Mouse (Mus musculus) layer of hippocampus, postnatal 25 days (tissue): ENCODE results near the gene Ptprt. TPM values are rescaled to one million over a fixed set of nuclear protein-coding genes. Genes with fewer than 3 reads are reported as not detected.

Source experiments
- DNase-seq, 2 experiments: peaks; one replicate each; pipeline ENCODE4 v3.0.0; 2022; ENCODE audit warnings: mixed read lengths in 2 of 2, low spot score in 1 of 2; ENCODE audit errors: extremely low spot score in 1 of 2
- total RNA-seq, 2 experiments: library from RNA; stranded (reverse); gene quantifications; 2 replicates each; pipeline ENCODE4 v1.2.3; 2021

Gene Ptprt
- total RNA-seq, 2 experiments from 2014 or later: 45.6 to 53.4 TPM

DNA sequence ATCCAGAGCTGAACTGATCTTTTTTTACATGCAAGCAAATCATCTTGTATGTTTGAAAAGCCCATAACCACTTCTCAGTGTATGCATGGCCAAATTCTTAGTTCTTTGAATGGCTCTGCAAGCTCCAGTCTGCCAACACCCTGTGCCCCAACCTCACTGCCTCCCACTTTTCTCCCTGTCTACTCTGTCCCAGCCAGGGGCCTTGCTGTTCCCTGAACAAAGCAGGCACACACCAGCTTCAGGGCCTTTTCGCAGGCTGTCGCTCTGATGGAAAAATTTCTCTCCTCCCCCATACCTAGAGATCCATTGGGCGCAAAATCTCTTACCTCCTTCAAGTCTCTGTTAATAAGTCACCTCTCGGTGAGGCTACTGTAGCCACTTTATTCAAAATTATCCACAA lies 610.7 kb downstream of the Ptprt start:
- DNase-seq: no peak

DNA sequence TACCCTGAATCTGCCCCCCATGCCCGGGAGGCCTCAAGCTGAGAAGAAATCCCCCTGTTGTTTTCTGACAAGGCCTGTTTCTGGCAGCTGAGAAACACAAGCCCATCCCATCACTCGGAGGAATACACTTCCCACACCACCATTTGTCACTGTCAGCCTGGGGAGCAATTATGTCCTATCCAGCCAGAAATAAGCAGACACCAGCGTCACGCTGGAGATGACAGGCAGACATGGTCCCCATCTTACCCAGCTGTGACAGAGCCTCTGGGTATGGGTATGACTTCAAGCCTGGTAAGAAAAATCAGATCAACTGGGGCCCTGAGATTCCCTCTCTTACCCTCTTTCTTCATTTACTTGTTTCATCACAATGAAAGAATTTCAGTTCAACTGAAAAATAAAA lies 625.3 kb downstream of the Ptprt start:
- DNase-seq: no peak

DNA sequence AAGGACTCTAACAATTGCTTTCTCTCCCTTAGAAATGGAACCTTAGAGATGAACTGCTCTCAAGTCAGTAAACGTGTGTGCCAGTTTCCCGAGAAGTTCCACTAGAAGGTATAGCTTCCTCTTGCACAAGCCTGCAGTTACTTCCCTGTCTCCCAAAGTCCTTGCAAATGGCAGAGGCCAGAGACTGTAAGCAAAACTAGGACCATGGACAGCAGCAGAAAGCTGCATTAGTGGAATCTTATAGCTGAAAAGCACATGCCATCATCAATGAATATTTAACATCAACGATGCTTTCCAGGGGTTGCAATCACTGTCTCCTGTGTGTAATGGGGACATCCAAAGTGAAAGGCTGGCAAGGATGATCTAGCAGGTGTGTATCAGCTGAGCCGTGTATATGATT lies 629.3 kb downstream of the Ptprt start:
- DNase-seq: no peak

DNA sequence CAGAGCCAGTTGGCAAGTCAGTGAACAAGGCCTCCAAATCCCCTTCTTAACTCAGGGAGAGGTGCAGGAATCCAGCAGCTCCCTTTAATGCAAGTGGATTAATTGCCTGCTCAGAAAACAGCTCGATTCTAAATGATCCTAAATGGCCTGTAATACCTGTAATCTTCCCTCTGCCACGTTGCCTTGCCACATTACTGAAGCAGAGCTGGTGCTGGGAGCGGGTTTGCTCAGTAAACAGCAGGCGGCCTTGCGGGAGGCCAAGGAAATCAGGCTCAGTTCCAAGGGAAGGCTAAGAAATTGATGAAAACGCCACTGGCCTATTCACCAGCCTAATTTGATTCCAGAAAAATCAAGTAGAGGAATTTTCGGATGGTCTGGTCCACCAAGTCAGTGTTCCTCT lies 659.9 kb downstream of the Ptprt start:
- no peak for DNase-seq

DNA sequence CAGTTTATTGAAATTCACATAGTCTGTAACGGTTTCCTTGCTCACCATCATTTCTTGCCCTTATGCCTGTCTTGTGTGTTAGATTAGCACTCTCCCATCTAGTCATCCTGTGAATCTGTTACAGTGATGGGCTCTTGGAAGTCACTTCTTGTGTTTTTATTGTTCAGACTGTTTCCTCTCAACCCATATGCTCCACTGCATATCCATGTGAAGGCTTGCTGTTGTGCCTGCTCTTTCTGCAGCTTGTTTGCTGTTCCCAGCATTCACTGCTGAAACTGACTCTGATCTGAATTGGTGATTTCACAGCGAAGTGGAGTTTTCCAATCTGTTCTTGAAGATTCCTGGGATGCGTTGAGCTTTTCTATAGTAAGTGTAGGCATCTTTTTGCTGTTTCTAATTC lies 678.6 kb downstream of the Ptprt start:
- DNase-seq: no peak

DNA sequence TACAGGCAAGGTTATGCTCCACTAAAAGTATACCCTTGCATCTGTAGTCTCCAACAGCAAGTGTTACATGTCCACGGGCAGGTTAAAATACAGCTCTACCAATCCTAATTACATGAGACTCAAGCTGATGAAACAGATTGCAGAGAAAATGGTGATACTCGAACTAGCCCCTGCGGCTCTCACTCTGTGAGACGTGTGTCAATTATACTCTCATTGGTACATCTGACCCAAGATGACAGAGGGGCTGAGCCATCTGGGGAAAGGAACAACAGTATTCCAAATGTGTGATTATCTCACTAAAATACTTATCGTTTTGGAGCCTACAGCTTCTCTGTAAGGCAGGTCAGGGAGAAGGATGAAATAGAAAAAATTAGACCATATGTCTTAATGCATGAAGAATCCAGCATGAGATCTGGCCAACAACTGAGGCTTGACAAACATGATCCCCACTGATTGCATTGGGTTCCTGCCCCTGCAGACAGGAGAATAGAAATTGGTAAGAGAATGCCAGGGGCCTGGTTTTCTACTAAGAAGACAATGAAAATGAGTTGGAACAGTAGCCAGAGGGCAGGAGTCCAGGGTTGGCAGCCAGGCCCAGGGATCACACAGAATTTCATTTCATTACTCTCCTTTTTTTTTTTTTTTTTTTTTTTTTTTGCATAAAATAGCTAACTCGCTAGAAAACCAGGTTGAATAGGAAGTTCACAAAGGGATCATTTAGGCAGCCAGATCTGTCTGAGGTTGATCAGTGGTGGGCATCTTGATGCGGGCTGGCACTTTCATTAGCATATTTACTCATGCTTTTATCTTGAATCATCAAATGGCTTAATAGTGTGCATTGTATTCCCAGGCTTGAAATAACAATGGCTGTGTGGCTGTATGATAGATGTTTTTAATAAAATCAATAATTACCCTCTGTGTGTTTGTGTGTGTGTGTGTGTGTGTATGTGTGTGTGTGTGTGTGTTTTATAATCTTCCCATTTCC lies 699.5 kb downstream of the Ptprt start:
- DNase-seq: peak in 1 of 2 experiments; percentile 29

DNA sequence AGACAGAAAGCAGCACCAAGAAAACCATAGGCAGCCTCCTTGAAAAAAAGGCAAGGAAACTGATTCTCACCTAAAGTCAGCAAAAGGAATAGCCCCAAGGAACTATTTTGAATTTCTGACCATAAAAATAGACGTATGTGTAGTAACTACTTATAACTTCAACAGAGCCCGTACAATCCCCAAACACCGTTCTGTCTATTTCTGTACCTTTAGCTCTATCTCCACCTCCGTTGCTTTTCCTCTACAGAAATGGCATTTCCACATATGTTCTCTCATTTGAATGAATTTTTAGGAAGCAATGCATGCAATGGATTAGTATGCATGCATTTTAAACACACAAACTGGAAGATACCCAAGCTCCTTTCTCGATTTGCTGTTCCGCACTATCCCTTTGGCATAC lies 715.5 kb downstream of the Ptprt start:
- DNase-seq: no peak

DNA sequence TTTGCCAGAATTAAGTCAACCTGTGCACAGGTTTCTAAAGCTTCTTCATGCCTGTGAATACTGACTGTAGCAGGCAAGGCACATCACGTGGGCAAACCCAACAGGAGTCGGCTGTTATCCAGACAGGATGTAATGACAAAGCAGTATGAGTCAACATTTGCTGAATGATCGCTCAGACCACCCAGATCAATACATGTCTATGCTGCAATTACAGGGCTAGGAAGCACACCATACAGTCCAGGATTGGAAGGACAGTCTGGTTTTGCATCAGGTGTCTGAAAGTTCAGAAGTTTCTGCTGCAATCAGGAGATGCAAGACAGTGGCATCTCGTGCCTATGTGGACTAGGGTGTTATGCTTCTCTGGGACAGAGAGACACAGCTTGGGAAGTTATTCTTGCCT lies 716.3 kb downstream of the Ptprt start:
- DNase-seq: no peak

DNA sequence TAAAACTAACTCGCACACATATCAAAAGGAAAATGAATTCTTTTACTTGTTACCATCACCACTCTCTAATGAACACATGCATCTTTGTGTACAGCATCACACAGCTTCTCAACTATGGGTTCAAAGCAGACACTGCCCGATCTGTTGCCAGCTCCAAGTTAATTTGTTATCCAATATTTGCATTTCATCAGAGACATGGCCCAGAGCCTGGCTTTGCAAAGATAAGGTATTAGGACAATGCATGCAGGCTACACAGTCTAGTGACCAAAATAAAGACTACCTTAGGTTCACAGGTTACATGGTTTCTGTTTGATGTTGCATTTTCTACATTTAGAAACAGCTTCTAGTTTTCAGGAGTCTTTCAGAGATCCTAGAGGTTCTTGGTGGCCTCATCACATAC lies 719.0 kb downstream of the Ptprt start:
- DNase-seq: no peak

DNA sequence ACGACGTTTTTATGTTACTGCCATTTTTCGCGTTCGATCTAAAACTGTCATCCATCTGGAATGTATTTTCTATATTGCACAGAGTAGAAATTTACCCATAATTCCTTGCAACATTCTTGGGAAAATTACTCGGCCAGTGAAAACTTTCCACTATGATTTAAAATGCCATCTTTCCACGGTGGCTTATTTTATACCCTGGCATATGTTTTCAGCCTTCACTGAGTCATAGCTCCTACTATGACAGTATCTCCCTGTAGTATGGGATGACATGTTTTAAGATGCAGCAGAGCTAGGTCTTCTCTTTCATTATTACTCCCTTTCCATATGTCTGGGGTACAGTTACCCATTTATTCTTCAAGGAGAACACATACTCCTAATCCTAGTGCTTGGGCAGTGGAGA lies 753.7 kb downstream of the Ptprt start:
- no peak for DNase-seq

DNA sequence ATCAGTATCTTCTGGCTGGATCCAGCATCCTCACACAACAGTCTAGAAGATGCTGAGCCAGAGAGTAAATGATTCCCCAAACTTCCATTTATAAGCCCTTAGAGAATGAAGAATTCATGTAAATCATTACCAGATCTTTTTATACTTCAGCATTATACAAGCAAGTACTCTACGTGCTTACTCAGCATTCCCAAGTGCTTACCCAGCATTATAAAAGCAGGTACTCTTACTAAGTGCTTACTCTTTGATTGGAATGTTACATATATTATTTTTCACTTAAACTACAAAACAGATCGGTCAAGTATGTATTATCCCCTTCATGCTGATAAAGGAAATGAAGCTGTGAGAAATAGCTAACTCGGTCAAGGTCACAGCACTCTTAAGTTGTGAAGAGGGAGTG lies 758.8 kb downstream of the Ptprt start:
- no peak for DNase-seq

DNA sequence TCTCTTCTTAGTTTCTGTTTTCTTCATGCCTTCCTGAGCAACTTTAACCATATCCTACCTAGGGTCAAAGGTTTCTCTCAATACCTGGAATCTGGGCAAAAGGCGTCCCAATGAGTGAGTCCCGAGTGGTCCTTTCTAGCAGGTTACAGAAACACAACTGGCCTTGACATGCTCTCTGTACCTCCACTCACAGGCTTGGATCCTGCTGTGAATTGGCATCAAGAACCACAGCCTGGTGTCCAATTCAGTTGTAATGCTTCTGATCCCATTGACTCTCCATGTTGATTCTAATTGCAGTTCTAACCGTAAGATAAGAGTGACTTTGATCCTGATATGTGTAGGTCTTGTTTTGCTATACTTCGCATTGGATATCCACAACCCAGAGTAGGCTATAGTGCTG lies 776.5 kb downstream of the Ptprt start:
- DNase-seq: no peak

DNA sequence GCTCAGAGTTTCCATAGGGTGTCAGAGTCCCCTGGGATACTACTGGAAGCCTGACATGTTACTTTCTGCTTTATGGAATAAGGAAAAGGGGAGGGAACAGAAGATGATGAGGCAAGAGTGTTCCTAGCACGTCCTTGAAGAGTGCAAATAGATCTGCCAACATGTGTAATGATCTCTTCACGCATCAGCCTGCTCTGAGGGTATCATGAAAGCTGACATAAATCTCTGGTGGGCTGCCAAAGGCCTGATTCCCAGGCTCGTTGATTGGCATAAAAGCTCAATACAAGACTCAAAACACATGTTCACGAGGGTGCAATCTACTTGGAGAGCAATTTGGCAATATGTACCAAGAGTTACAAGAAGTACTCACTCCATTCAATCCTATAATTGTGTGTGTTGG lies 778.4 kb downstream of the Ptprt start:
- DNase-seq: no peak

DNA sequence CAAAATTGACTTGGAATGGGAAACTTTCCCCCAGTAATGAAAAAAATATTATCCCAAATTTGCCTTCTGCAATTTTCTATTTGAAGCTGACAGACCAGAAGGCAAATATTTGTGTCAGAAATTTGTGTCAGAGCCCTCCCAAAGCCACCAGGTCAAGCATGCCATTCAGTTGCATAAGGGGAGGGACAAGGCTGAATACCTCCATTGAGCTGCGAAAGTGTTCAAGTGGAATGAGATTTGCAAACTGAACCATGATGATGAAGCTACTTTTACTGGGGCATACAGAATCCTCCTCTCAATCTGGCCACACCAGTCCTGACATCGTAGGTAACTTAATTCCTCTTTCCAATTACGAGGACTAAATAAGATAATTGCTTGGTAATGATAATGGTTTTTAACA lies 780.0 kb downstream of the Ptprt start:
- no peak for DNase-seq

DNA sequence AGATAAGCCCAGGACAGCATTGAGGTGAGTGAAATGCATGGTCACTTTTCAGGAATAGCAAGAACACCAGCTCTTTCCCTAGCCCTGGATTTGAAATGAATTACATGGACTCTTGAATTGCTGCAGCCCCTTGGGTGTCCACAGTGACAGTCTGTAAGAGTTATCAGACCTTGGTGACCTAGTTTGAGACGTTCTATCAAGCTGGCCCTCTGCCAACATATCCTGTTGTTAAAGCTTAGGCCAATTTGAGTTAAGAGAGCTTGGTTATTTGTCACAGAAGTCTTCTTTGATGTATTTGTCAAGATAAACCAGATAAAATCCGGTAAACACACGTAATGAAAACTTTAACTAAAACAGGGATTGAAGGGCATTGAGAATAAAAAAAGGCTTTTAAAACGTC lies 795.7 kb downstream of the Ptprt start:
- no peak for DNase-seq

DNA sequence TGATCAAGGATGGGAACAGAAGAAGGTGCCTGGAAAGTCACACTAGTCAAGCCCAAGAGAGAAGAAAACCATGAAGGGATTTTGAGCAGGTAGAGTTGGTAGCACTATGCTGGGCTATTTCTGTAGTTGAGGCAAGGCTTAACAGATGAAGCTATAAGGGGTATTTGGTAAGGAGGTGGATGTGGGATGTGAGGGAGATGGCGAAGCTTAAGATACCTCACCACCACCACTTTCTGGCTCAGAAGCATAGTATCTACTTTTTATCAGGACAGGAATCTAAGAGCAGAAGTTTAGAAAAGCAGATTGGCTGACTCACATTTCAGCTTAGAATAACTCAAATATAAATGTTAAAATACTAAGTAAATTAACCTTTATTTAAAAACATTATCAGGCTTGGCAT lies 802.1 kb downstream of the Ptprt start:
- DNase-seq: no peak

DNA sequence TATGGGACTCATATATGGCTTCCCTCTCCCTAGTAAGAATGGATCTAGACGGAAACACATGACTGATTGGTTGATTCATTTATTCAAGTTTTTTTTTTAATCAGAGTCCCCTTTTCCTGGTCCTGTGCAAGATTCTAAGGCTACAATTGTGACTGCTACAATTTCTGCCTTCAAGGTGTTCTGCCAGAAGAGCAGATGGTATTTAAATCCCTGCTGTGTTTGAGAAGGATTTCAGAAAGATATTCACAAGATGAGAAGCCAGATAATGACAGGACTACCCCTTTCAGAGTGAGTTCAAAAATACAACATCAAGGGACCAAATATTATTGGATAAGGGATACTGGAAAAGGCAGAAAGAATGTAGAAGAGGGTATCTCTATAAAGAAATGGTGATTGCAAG lies 802.6 kb downstream of the Ptprt start:
- DNase-seq: no peak

DNA sequence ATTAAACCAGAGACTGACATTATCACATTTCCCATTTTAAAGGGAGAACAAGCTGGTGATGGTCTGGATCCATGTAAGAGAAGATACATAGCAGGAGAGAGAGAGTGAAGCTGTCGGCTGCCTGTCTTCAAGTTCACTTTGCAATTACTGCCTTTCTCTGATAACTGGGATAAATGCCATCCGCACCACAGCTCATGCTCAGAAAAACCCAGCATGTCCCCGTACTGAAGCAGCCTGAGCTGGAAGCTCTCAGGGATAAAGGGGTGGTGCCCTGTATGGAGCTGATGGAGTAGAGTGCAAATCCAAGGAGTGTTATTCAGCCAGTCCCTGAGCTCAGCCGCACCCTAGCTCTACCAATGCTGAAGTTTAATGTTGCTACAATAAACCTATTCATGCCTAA lies 825.9 kb downstream of the Ptprt start:
- no peak for DNase-seq

DNA sequence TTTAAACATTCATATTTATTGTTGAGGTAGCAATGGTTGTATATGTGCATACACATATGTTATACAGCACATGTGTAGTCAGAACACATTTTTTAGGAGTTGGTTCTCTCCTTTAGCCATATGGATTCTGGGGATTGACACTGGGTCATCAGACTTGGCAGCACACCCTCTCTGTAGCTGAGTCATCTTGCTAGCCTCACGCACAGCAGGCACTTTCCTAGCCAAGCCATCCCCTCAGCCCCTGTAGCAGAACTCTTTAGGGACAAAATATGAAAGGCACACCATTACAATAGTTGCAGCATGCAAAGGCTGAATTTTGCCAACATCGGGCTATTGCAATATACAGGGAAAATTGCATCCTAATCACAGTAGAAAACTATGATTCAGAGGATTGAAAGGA lies 827.1 kb downstream of the Ptprt start:
- DNase-seq: no peak

DNA sequence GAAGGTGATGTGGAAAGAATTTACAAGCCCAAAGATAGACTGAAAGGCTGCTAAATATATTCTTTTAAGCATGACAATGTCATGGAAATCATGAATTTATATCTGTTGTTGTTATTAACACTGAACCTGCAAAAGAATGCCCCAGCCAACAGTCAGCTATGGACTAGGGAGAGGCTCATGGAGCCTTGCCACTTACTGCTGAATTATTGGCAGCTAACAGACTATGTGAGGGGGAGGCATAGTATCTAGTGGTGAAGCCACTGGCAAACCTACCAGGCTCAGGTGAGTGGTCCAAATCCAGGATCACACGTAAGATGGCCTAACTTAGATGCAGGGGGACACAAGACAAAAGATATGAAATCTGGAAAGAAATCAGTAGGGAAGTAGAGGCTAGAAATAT lies 847.6 kb downstream of the Ptprt start:
- no peak for DNase-seq

DNA sequence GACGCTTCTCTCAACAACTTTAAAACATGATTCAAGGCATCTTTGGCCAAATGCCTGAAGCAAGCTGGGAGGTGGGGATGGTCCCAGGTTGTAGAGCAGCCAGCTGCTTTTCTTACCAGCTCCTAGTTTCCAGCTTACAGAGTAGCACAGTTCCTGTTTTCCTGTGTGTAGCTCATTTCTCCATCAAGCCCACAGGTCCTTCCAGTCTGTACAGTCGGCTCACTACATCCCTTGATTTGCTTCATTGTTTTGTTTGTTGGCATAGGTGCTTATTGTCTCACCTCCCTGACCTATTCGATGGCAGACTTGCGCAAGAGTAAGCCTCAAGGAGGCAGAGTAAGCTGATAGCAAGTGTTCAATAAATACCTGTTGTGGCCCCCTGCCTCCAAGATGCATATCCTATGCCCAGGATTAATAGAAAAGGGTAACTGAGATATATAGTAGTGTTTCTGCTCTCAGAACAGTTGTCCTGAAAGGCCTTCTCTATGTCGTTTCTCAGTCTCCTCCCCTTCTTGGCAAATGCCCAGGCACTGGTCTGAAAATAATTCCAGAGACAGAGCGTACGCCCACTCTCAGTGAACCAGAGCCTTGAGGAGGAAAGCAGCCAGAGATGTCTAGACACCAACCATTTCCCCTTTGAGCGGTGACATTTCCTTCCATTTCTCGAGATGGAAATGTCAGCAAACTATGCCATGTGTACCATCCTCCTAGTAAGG lies 852.7 kb downstream of the Ptprt start:
- DNase-seq: no peak
